In genomic region chr9:114446887-114447286, GRCm38 (mm10) we compare ENCODE assay signal across 36 mouse cellular contexts. TPM values are rescaled to one million over a fixed set of nuclear protein-coding genes. Genes with fewer than 3 reads are reported as not detected.
"Had no signal": no experiment of that assay in that cellular context is flagged by ENCODE, and none has a peak within 500 bp of the region (broad histone marks: within the 10 kb centered on the region; RNA-seq: fewer than 3 reads in every experiment).

No protein-coding gene starts in this region.

- H3K4me3 ChIP-seq: heart, embryonic 15.5 days; hindbrain, embryonic 13.5 days; hindbrain, embryonic 15.5 days; kidney, embryonic 15.5 days; limb, embryonic 13.5 days; limb, embryonic 15.5 days; liver, embryonic 12.5 days had no signal

- H3K4me1 ChIP-seq: hindbrain, embryonic 13.5 days; hindbrain, embryonic 15.5 days; kidney, embryonic 15.5 days; limb, embryonic 13.5 days; limb, embryonic 15.5 days had no signal

- DNase-seq: forebrain, postnatal 0 days; gastrocnemius, postnatal 14 days; gastrocnemius, postnatal 36 days; heart, adult 11 months; kidney, adult 11 months; kidney, adult 2 months; kidney, adult 9 months; kidney, postnatal 14 days; kidney, postnatal 36 days; layer of hippocampus, adult 9-11 months; layer of hippocampus, postnatal 36 days; left cerebral cortex, postnatal 4 days; lung, adult 18-20 months had no signal

- H3K27ac ChIP-seq: heart, embryonic 15.5 days; hindbrain, embryonic 13.5 days; hindbrain, embryonic 15.5 days; hindbrain, postnatal 0 days; kidney, embryonic 15.5 days; kidney, postnatal 0 days; limb, embryonic 13.5 days; limb, embryonic 15.5 days; liver, embryonic 12.5 days; liver, embryonic 14.5 days had no signal

- H3K4me2 ChIP-seq: heart, embryonic 15.5 days; hindbrain, embryonic 13.5 days; hindbrain, embryonic 15.5 days; kidney, embryonic 15.5 days; limb, embryonic 13.5 days; limb, embryonic 15.5 days; liver, embryonic 12.5 days had no signal

- H3K27me3 ChIP-seq: heart, embryonic 15.5 days; hindbrain, embryonic 13.5 days; hindbrain, embryonic 15.5 days; kidney, embryonic 15.5 days; limb, embryonic 13.5 days; limb, embryonic 15.5 days; liver, embryonic 12.5 days had no signal

- ATAC-seq: forebrain, postnatal 0 days; hindbrain, postnatal 0 days; intestine, embryonic 16.5 days; liver, embryonic 12.5 days had no signal

- H3K9me3 ChIP-seq: heart, embryonic 15.5 days; hindbrain, embryonic 13.5 days; hindbrain, embryonic 15.5 days; kidney, embryonic 15.5 days; limb, embryonic 13.5 days; limb, embryonic 15.5 days; liver, embryonic 12.5 days had no signal

- H3K9ac ChIP-seq: forebrain, postnatal 0 days; heart, embryonic 15.5 days; hindbrain, embryonic 13.5 days; hindbrain, embryonic 15.5 days; kidney, embryonic 15.5 days; limb, embryonic 13.5 days; limb, embryonic 15.5 days; liver, embryonic 12.5 days; liver, embryonic 14.5 days had no signal

- H3K36me3 ChIP-seq: heart, embryonic 15.5 days; limb, embryonic 15.5 days had no signal

RNA-seq across cellular contexts. Expression of gene Ccr4, which starts 57.8 kb away (rescaled TPM):
- total RNA-seq: forebrain, postnatal 0 days; gastrocnemius, adult 18-20 months; gastrocnemius, adult 8-10 months; gastrocnemius, postnatal 14 days; gastrocnemius, postnatal 36 days; hematopoietic stem cell, adult 5-6 weeks; hindbrain, postnatal 0 days; layer of hippocampus, adult 18-20 months; layer of hippocampus, adult 8-10 months; layer of hippocampus, postnatal 14 days; layer of hippocampus, postnatal 36 days; left cerebral cortex, adult 18-20 months; left cerebral cortex, adult 8-10 months; left cerebral cortex, postnatal 10 days; left cerebral cortex, postnatal 25 days; left cerebral cortex, postnatal 4 days had no signal
- polyA plus RNA-seq: forebrain, postnatal 0 days; heart, embryonic 15.5 days; hindbrain, embryonic 11.5 days; hindbrain, embryonic 13.5 days; hindbrain, embryonic 15.5 days; hindbrain, postnatal 0 days; limb, embryonic 13.5 days; liver, embryonic 12.5 days; liver, embryonic 14.5 days; liver, embryonic 16.5 days had no signal
